Mouse (Mus musculus) liver, postnatal 0 days (tissue): ENCODE measurements at regions not wholly inside any gene's neighbourhood (a gene's known extent, or its start where the extent isn't known, plus 50 kb on each side); places are given as distances from the start of the nearest gene placed in this dataset.

Source experiments
- CTCF ChIP-seq: sonication (generic); IDR thresholded peaks from 2 replicates; pipeline ENCODE4 v1.5.1; 2016; ENCODE audit warnings: antibody characterized with exemption, low read depth
- EP300 ChIP-seq: IDR thresholded peaks from 2 replicates; pipeline ENCODE4 v1.6.1; 2016; ENCODE audit warnings: antibody characterized with exemption, low read depth, mild to moderate bottlenecking

- TF ChIP-seq EP300 (no peak), CTCF (no peak)
Measured at GRCm38 (mm10) chr5:28838141-28838925, 357.5 kb upstream of the Rnf32 start.
